ENCODE assay signal across 16 mouse cellular contexts in the genomic region with DNA sequence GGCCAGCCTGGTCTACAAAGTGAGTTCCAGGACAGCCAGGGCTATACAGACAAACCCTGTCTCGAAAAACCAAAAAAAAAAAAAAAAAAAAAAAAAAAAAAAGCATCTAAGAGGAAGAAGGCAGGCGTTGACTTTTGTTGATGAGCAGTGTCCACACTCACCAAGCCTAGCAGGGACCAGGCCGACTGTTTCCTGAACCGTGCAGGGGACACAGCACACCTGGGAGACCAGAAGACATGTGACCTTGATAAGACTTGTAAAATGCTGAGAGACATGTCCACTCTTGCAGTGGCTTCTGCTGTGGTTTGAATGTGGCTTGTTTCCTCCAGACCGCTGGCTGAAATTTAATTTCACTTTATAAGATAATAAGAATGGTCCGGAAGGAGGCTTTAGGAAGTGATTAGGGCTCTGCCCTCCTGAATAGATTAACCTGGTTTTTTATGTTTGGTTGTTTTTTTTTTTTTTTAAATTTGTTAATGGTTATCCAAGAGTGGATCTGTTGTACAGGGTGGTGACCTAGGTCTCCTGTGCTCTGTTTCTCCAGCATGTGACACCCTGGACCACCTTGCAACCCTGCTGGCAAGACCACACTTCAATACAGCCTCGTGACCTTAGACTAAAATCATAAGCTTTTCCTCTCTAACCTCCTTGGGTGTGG. TPM values are rescaled to one million over a fixed set of nuclear protein-coding genes. Genes with fewer than 3 reads are reported as not detected.
DNase-seq lines count a peak whose midpoint lies in the region; ATAC-seq and TF ChIP-seq lines count a peak whose summit lies in the region.
"Had no signal": no experiment of that assay in that cellular context is flagged by ENCODE, and none has a peak within 500 bp of the region (broad histone marks: within the 10 kb centered on the region; RNA-seq: fewer than 3 reads in every experiment).

No protein-coding gene starts in this region.

- no peaks in the 10 kb centered on the region for H3K36me3 ChIP-seq in kidney, adult 2 months (ENCODE audit: control insufficient read depth, insufficient read depth, low read length)
- H3K36me3 ChIP-seq in kidney, embryonic 14.5 days (ENCODE audit: control insufficient read depth, insufficient read depth, low read length), result no peaks in the 10 kb centered on the region
- H3K36me3 ChIP-seq in midbrain, embryonic 13.5 days, result peaks cover 10% of the 10 kb centered on the region
- H3K36me3 ChIP-seq in midbrain, embryonic 14.5 days (ENCODE audit: control insufficient read depth, insufficient read depth, low read length), result 0 out of 2 replicates have a peak, but pooled peaks cover 3% of the 10 kb centered on the region
- no peaks in the 10 kb centered on the region for H3K36me3 ChIP-seq in liver, embryonic 11.5 days (ENCODE audit: control insufficient read depth, insufficient read depth, low read length)
- H3K36me3 ChIP-seq: limb, embryonic 12.5 days; stomach, embryonic 15.5 days had no signal

- no peak overlapping the region for H3K4me2 ChIP-seq in kidney, embryonic 14.5 days (replicated peaks; ENCODE audit: low read depth, low read length)
- H3K4me2 ChIP-seq in midbrain, embryonic 13.5 days (replicated peaks), result no peak overlapping the region
- no peak overlapping the region for H3K4me2 ChIP-seq in midbrain, embryonic 14.5 days (ENCODE audit: low read length)
- H3K4me2 ChIP-seq in liver, embryonic 11.5 days, result no peak overlapping the region
- H3K4me2 ChIP-seq: hindbrain, embryonic 15.5 days; limb, embryonic 12.5 days; stomach, embryonic 15.5 days had no signal

- ATAC-seq in kidney, embryonic 14.5 days (ENCODE audit: low FRiP score, low TSS enrichment), result no peak
- ATAC-seq in midbrain, embryonic 13.5 days, result no peak
- ATAC-seq in midbrain, embryonic 14.5 days (ENCODE audit: low FRiP score, low TSS enrichment), result no peak
- 0 out of 2 replicates have a peak, but pooled peaks have one; percentile 29 for ATAC-seq in liver, embryonic 11.5 days (replicated peaks; ENCODE audit: low FRiP score)
- ATAC-seq: forebrain, embryonic 16.5 days had no signal

- peak overlapping the region; percentile 68 for H3K27ac ChIP-seq in kidney, adult 2 months (ENCODE audit: insufficient read depth, low read depth, low read length)
- no peak overlapping the region for H3K27ac ChIP-seq in kidney, embryonic 14.5 days (ENCODE audit: low read depth, low read length)
- H3K27ac ChIP-seq in midbrain, embryonic 13.5 days, result peak overlapping the region; percentile 25; the same call in 1 of the 2 replicates
- H3K27ac ChIP-seq in midbrain, embryonic 14.5 days (replicated peaks; ENCODE audit: low read depth, low read length), result no peak overlapping the region
- H3K27ac ChIP-seq in liver, embryonic 11.5 days (ENCODE audit: low read depth, low read length), result peak overlapping the region; percentile 28; the same call in 1 of the 2 replicates
- H3K27ac ChIP-seq: gastrocnemius, adult 2 months; hindbrain, embryonic 15.5 days; limb, embryonic 12.5 days; stomach, embryonic 15.5 days had no signal

- H3K9me3 ChIP-seq in kidney, embryonic 14.5 days (ENCODE audit: control insufficient read depth, low read length), result no peaks in the 10 kb centered on the region
- no peaks in the 10 kb centered on the region for H3K9me3 ChIP-seq in midbrain, embryonic 13.5 days
- H3K9me3 ChIP-seq in midbrain, embryonic 14.5 days (ENCODE audit: control insufficient read depth, low read length), result no peaks in the 10 kb centered on the region
- H3K9me3 ChIP-seq in liver, embryonic 11.5 days (ENCODE audit: control insufficient read depth, low read length), result no peaks in the 10 kb centered on the region
- H3K9me3 ChIP-seq: hindbrain, embryonic 15.5 days; limb, embryonic 12.5 days; megakaryocyte, embryonic 14.5 days; stomach, embryonic 15.5 days had no signal

- WGBS in kidney, adult 2 months, result 39% methylated on average over 6 of the region's 7 CpGs
- WGBS in kidney, embryonic 14.5 days, result 82% methylated on average over 7 of the region's 7 CpGs
- WGBS in midbrain, embryonic 13.5 days, result 84% methylated on average over 7 of the region's 7 CpGs
- 85% methylated on average over 7 of the region's 7 CpGs for WGBS in midbrain, embryonic 14.5 days
- whole genome bisulfite sequencing in liver, embryonic 11.5 days, result 54% methylated on average over 7 of the region's 7 CpGs

- no peak overlapping the region for H3K9ac ChIP-seq in kidney, embryonic 14.5 days (ENCODE audit: low read depth, low read length)
- H3K9ac ChIP-seq in midbrain, embryonic 13.5 days (replicated peaks), result no peak overlapping the region
- H3K9ac ChIP-seq in midbrain, embryonic 14.5 days (replicated peaks; ENCODE audit: low read length), result no peak overlapping the region
- H3K9ac ChIP-seq in liver, embryonic 11.5 days (ENCODE audit: low read depth, low read length), result no peak overlapping the region
- H3K9ac ChIP-seq: hindbrain, embryonic 15.5 days; limb, embryonic 12.5 days; stomach, embryonic 15.5 days had no signal

- DNase-seq in kidney, adult 2 months, result peak; percentile 66
- no peak for DNase-seq in midbrain, embryonic 14.5 days
- DNase-seq in liver, embryonic 11.5 days (ENCODE audit: low spot score), result no peak
- DNase-seq in heart, postnatal 4 days, result no peak
- no peak for DNase-seq in layer of hippocampus, adult 18-20 months (ENCODE audit: low spot score in 2 of 2)
- DNase-seq: adrenal gland, postnatal 25 days; cerebellum, adult 9-10 months; gastrocnemius, adult 2 months; heart, adult 18-20 months had no signal

- peaks cover 33% of the 10 kb centered on the region for H3K4me1 ChIP-seq in kidney, adult 2 months (ENCODE audit: control insufficient read depth, insufficient read depth, low read length)
- no peaks in the 10 kb centered on the region for H3K4me1 ChIP-seq in kidney, embryonic 14.5 days (ENCODE audit: control insufficient read depth, insufficient read depth, low read length)
- H3K4me1 ChIP-seq in midbrain, embryonic 13.5 days (replicated peaks), result peaks cover 50% of the 10 kb centered on the region
- H3K4me1 ChIP-seq in midbrain, embryonic 14.5 days (ENCODE audit: control insufficient read depth, insufficient read depth, low read length), result peaks cover 27% of the 10 kb centered on the region
- H3K4me1 ChIP-seq in liver, embryonic 11.5 days (replicated peaks; ENCODE audit: control insufficient read depth, insufficient read depth, low read length), result peaks cover 14% of the 10 kb centered on the region

- no peaks in the 10 kb centered on the region for H3K27me3 ChIP-seq in kidney, adult 2 months (replicated peaks; ENCODE audit: control insufficient read depth, insufficient read depth, low read length)
- no peaks in the 10 kb centered on the region for H3K27me3 ChIP-seq in kidney, embryonic 14.5 days (ENCODE audit: control insufficient read depth, insufficient read depth, low read length)
- no peaks in the 10 kb centered on the region for H3K27me3 ChIP-seq in midbrain, embryonic 13.5 days
- no peaks in the 10 kb centered on the region for H3K27me3 ChIP-seq in midbrain, embryonic 14.5 days (ENCODE audit: control insufficient read depth, insufficient read depth, low read length)
- no peaks in the 10 kb centered on the region for H3K27me3 ChIP-seq in liver, embryonic 11.5 days (replicated peaks; ENCODE audit: control insufficient read depth, insufficient read depth, low read length)
- H3K27me3 ChIP-seq: hindbrain, embryonic 15.5 days; limb, embryonic 12.5 days; stomach, embryonic 15.5 days had no signal

- TF ChIP-seq CTCF in kidney, adult 2 months (conservative IDR thresholded peaks at IDR 0.05; ENCODE audit: insufficient read depth, insufficient read length, low read depth, low read length), result no peak

- no peak overlapping the region for H3K4me3 ChIP-seq in kidney, adult 2 months (ENCODE audit: insufficient read depth, low read depth, low read length)
- H3K4me3 ChIP-seq in kidney, embryonic 14.5 days (ENCODE audit: low read length), result no peak overlapping the region
- no peak overlapping the region for H3K4me3 ChIP-seq in midbrain, embryonic 13.5 days (replicated peaks)
- no peak overlapping the region for H3K4me3 ChIP-seq in midbrain, embryonic 14.5 days (replicated peaks; ENCODE audit: low read depth, low read length)
- no peak overlapping the region for H3K4me3 ChIP-seq in liver, embryonic 11.5 days (ENCODE audit: low read depth, low read length)
- H3K4me3 ChIP-seq: gastrocnemius, adult 2 months; hindbrain, embryonic 15.5 days; limb, embryonic 12.5 days; stomach, embryonic 15.5 days had no signal

- TF ChIP-seq POLR2A in kidney, adult 2 months (IDR thresholded peaks at IDR 0.05; ENCODE audit: low read depth, low read length), result no peak

RNA-seq across cellular contexts. Expression of gene Arvcf, which starts 28.4 kb away (rescaled TPM):
- 94.2 and 98.5 TPM in 2 replicates for polyA plus RNA-seq in kidney, adult 2 months (2012; rRNA removed)
- 16.3 and 27.0 TPM in 2 replicates for polyA plus RNA-seq in kidney, embryonic 14.5 days (2014; fragmentation: Nextera tagmentation; extraction: Ambion mirVana)
- 109 and 111 TPM in 2 replicates for polyA plus RNA-seq in midbrain, embryonic 13.5 days (2015; fragmentation: Nextera tagmentation; extraction: Ambion mirVana)
- polyA plus RNA-seq in midbrain, embryonic 14.5 days (2014; fragmentation: Nextera tagmentation; extraction: Ambion mirVana), result 70.2 and 70.4 TPM in 2 replicates
- 13.8 and 15.5 TPM in 2 replicates for polyA plus RNA-seq in liver, embryonic 11.5 days (2014; fragmentation: Nextera tagmentation; extraction: Ambion mirVana)
- 10 to 100 TPM; 43.5 to 44.2 TPM for total RNA-seq in heart, postnatal 4 days (2021)
- 10 to 100 TPM; 33.2 to 38.6 TPM for total RNA-seq in layer of hippocampus, adult 18-20 months (2021)

RNA-seq across cellular contexts. Expression of gene Tango2, which starts 28.5 kb away (rescaled TPM):
- polyA plus RNA-seq in kidney, adult 2 months (2012; rRNA removed), result 147 and 158 TPM in 2 replicates
- polyA plus RNA-seq in kidney, embryonic 14.5 days (2014; fragmentation: Nextera tagmentation; extraction: Ambion mirVana), result 19.8 and 20.0 TPM in 2 replicates
- polyA plus RNA-seq in midbrain, embryonic 13.5 days (2015; fragmentation: Nextera tagmentation; extraction: Ambion mirVana), result 63.1 and 66.5 TPM in 2 replicates
- polyA plus RNA-seq in midbrain, embryonic 14.5 days (2014; fragmentation: Nextera tagmentation; extraction: Ambion mirVana), result 70.0 TPM in 2 replicates
- 104 and 109 TPM in 2 replicates for polyA plus RNA-seq in liver, embryonic 11.5 days (2014; fragmentation: Nextera tagmentation; extraction: Ambion mirVana)
- total RNA-seq in heart, postnatal 4 days (2021), result 10 to 100 TPM; 47.0 to 48.8 TPM
- 100 to 1,000 TPM; 102 to 116 TPM for total RNA-seq in layer of hippocampus, adult 18-20 months (2021)

RNA-seq across cellular contexts. Expression of gene Txnrd2, which starts 49.8 kb away (rescaled TPM):
- polyA plus RNA-seq in kidney, adult 2 months (2012; rRNA removed), result 35.2 and 39.1 TPM in 2 replicates
- 21.9 and 23.6 TPM in 2 replicates for polyA plus RNA-seq in kidney, embryonic 14.5 days (2014; fragmentation: Nextera tagmentation; extraction: Ambion mirVana)
- polyA plus RNA-seq in midbrain, embryonic 13.5 days (2015; fragmentation: Nextera tagmentation; extraction: Ambion mirVana), result 25.9 and 28.6 TPM in 2 replicates
- 24.9 and 28.7 TPM in 2 replicates for polyA plus RNA-seq in midbrain, embryonic 14.5 days (2014; fragmentation: Nextera tagmentation; extraction: Ambion mirVana)
- 83.7 and 91.8 TPM in 2 replicates for polyA plus RNA-seq in liver, embryonic 11.5 days (2014; fragmentation: Nextera tagmentation; extraction: Ambion mirVana)
- 10 to 100 TPM; 26.7 to 29.0 TPM for total RNA-seq in heart, postnatal 4 days (2021)
- total RNA-seq in layer of hippocampus, adult 18-20 months (2021), result 10 to 100 TPM; 15.3 to 22.4 TPM

RNA-seq across cellular contexts. Expression of gene Comt, which starts 50.2 kb away (rescaled TPM):
- 519 and 582 TPM in 2 replicates for polyA plus RNA-seq in kidney, adult 2 months (2012; rRNA removed)
- 78.7 and 89.0 TPM in 2 replicates for polyA plus RNA-seq in kidney, embryonic 14.5 days (2014; fragmentation: Nextera tagmentation; extraction: Ambion mirVana)
- 75.7 and 78.8 TPM in 2 replicates for polyA plus RNA-seq in midbrain, embryonic 13.5 days (2015; fragmentation: Nextera tagmentation; extraction: Ambion mirVana)
- 79.9 and 81.3 TPM in 2 replicates for polyA plus RNA-seq in midbrain, embryonic 14.5 days (2014; fragmentation: Nextera tagmentation; extraction: Ambion mirVana)
- polyA plus RNA-seq in liver, embryonic 11.5 days (2014; fragmentation: Nextera tagmentation; extraction: Ambion mirVana), result 140 and 141 TPM in 2 replicates
- 100 to 1,000 TPM; 116 to 122 TPM for total RNA-seq in heart, postnatal 4 days (2021)
- 10 to 100 TPM; 78.2 to 82.4 TPM for total RNA-seq in layer of hippocampus, adult 18-20 months (2021)

Comparison
In these comparisons a context has a peak if more than half of its experiments do, and no peak if none do; other contexts are left out.
1. H3K27ac ChIP-seq: peak in kidney, adult 2 months (single experiment), midbrain, embryonic 13.5 days (single experiment) and liver, embryonic 11.5 days (single experiment); none in kidney, embryonic 14.5 days (single experiment) and midbrain, embryonic 14.5 days (single experiment).